Mouse (Mus musculus) liver, embryonic 16.5 days (tissue): ENCODE data around the gene Rftn2. TPM values are rescaled to one million over a fixed set of nuclear protein-coding genes. Genes with fewer than 3 reads are reported as not detected.

Source experiments
- ATAC-seq: fragments of 200-750 bp; cut with Nextera tagmentation; 2 replicates; pipeline ENCODE4 v1.8.0; 2017; ENCODE audit warnings: low read depth, mild to moderate bottlenecking, moderate number of reproducible peaks, moderate library complexity
- H3K27ac ChIP-seq: fragments of 300-500 bp; sonication (generic); 2 replicates; pipeline ENCODE4 v1.5.1; 2014; ENCODE audit warnings: mild to moderate bottlenecking, low read length
- H3K27me3 ChIP-seq: fragments of 300-500 bp; sonication (generic); 2 replicates; pipeline ENCODE4 v1.6.1; 2014; ENCODE audit warnings: low read depth, low read length, mixed read lengths; ENCODE audit not compliant: control insufficient read depth, insufficient read depth
- H3K36me3 ChIP-seq: fragments of 300-500 bp; sonication (generic); 2 replicates; pipeline ENCODE4 v1.6.1; 2014; ENCODE audit warnings: mild to moderate bottlenecking; ENCODE audit not compliant: control insufficient read depth, insufficient read depth
- H3K4me1 ChIP-seq: fragments of 300-500 bp; sonication (generic); 2 replicates; pipeline ENCODE4 v1.6.1; 2014; ENCODE audit warnings: low read depth, low read length, mixed read lengths; ENCODE audit not compliant: control insufficient read depth
- H3K4me2 ChIP-seq: fragments of 300-500 bp; sonication (generic); 2 replicates; pipeline ENCODE4 v1.6.1; 2014; ENCODE audit warnings: low read depth, low read length, mixed read lengths
- H3K4me3 ChIP-seq: fragments of 300-500 bp; sonication (generic); 2 replicates; pipeline ENCODE4 v1.5.1; 2014; ENCODE audit warnings: low read depth, mild to moderate bottlenecking, low read length
- H3K9ac ChIP-seq: fragments of 300-500 bp; sonication (generic); 2 replicates; pipeline ENCODE4 v1.6.1; 2014; ENCODE audit warnings: low read depth, low read length
- H3K9me3 ChIP-seq: fragments of 300-500 bp; sonication (generic); replicated peaks from 2 replicates; pipeline ENCODE4 v1.6.1; 2016; ENCODE audit warnings: low read length; ENCODE audit not compliant: control insufficient read depth
- WGBS: fragments of 180-500 bp; shearing (Covaris S2); extraction: QIAGEN DNeasy Blood & Tissue Kit; methylation state at CpG from one replicate; pipeline ENCODE4 v1.1.7; 2014; ENCODE audit not compliant: insufficient replicate concordance; 5-methylcytosine and 5-hydroxymethylcytosine counted together
- polyA plus RNA-seq: library from polyadenylated mRNA; unstranded; fragments of >200 nt; fragmentation: Nextera tagmentation; extraction: Ambion mirVana; gene quantifications from 2 replicates; pipeline ENCODE4 v1.2.1, GENCODE M21; 2015

The Rftn2 gene
- polyA plus RNA-seq, 1 experiment from 2014 or later = 0.86 TPM

DNA sequence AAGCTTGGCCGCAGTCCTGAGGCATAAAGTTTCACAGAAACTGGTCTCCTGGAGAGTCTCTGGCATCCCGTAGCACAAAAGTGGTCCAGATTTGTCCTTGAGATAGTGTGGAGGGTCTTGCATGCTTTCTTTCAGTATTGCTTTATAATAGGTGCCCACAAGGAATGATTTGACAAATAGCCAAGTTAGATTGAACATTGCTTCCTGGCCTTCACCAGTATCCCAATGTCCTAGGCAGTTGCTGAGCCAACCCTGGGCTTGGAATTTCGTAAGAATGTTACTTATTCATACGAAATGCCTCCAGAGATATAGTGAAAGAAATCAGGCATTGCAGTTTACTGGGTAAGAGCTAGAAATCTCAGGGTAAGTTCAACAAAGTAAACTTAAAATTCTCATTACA lies 58.0 kb downstream of the Rftn2 start:
- ATAC-seq = no peak
- Histone ChIP-seq H3K36me3 (no peaks in the 10 kb centered on the region), H3K27ac (no peak overlapping the region), H3K4me1 (no peaks in the 10 kb centered on the region), H3K27me3 (no peaks in the 10 kb centered on the region), H3K9me3 (no peaks in the 10 kb centered on the region; the same call in none of the 2 replicates), H3K4me2 (no peak overlapping the region), H3K9ac (no peak overlapping the region), H3K4me3 (no peak overlapping the region)
- WGBS = 65% methylated on average over 4 of the region's 4 CpGs

DNA sequence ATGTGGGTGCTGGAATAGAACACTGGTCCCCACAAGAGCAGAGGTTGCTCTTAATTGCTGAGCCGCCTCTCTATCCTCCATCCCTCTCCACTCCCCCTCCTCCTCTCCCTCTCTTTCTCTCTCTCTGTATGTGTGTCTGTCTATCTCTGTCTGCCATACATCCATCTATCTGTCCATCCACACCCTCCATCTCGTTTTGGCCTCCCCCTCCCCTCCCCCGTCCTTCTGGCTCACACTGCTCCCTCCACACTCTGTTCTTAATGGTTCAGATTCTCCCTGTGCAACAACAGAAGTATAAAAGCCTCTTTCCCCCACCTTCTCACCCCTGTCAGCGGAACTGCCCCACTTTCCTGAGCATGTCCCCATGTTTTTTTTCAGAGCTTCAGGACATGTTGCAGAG lies 59.0 kb downstream of the Rftn2 start:
- 43% methylated on average over 4 of the region's 4 CpGs for WGBS
- Histone ChIP-seq H3K36me3 (no peaks in the 10 kb centered on the region), H3K4me2 (no peak overlapping the region), H3K9me3 (no peaks in the 10 kb centered on the region; the same call in 1 of the 2 replicates), H3K4me1 (no peaks in the 10 kb centered on the region), H3K27ac (no peak overlapping the region), H3K9ac (no peak overlapping the region), H3K4me3 (no peak overlapping the region), H3K27me3 (no peaks in the 10 kb centered on the region)
- no peak for ATAC-seq

DNA sequence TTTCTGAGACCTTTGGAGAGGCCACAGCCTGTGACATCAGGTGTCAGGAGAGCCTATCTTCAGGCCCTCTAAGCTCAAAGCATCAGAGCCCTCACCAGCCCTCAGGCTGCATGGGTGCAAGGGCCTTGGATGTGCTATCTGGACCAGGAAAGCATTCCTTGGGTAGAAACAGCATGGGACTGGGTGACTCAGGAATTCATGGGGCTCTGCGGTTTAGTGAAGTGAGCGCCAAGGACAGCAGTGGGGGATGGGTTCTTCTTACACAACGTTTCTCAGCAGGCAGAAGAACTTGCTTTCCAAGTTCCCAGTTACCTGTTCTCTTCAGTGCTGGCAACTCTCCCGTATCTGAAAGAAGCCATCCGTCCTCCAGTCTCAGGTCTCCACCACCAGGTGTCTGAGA lies 62.6 kb downstream of the Rftn2 start:
- Histone ChIP-seq H3K9me3 (no peaks in the 10 kb centered on the region), H3K4me2 (no peak overlapping the region), H3K4me3 (no peak overlapping the region), H3K27ac (no peak overlapping the region), H3K36me3 (no peaks in the 10 kb centered on the region), H3K9ac (no peak overlapping the region), H3K4me1 (no peaks in the 10 kb centered on the region), H3K27me3 (no peaks in the 10 kb centered on the region)
- 58% methylated on average over 5 of the region's 5 CpGs for WGBS
- ATAC-seq = no peak

DNA sequence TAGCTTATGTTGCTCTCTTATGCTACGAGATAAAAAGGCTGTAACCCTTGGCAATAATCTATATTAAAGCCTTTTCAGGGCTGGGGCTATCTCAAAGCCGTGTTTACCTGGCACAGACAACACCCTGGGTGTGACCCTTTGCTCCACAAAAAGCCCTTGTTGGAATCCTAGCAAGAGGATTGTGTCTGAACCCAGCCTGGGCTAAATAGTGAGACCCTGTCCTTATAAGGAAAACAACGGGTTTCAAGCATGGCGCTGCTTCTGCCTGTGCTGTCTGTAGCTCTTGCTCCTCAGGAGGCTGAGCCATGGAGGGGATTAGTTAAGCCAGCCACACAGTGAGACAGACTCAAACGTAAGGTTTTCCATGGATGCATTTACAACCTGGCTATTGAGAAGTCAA lies 63.8 kb downstream of the Rftn2 start:
- Histone ChIP-seq H3K27ac (no peak overlapping the region), H3K9ac (no peak overlapping the region), H3K36me3 (no peaks in the 10 kb centered on the region), H3K4me1 (no peaks in the 10 kb centered on the region), H3K9me3 (no peaks in the 10 kb centered on the region), H3K4me3 (no peak overlapping the region), H3K27me3 (no peaks in the 10 kb centered on the region), H3K4me2 (no peak overlapping the region)
- 63% methylated on average over 5 of the region's 5 CpGs for WGBS
- ATAC-seq = no peak

DNA sequence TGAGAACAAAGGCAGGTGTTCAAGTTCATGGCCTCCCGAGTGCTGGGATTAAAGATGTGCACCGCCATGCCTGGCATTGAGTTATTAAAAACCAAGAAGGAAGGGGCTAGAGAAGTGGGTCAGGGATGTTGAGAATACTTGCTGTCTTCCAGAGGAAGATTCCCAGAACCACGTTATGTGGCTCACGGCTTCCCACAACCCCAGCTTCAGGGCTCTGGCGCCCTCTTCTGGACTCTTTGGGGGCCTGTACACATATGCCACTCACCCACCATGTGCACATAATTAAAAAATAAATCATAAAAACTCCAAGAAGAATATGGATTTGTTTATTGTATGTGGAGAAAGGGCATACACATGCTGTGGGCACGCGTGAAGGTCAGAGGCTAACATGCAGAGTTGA lies 64.7 kb downstream of the Rftn2 start:
- no peak for ATAC-seq
- no peak overlapping the region for H3K9ac ChIP-seq
- H3K4me3 ChIP-seq = no peak overlapping the region
- no peaks in the 10 kb centered on the region for H3K4me1 ChIP-seq
- H3K4me2 ChIP-seq = no peak overlapping the region
- 54% methylated on average over 7 of the region's 7 CpGs for WGBS
- H3K9me3 ChIP-seq = no peaks in the 10 kb centered on the region
- peaks cover under 1% of the 10 kb centered on the region; the same call in 1 of the 2 replicates for H3K36me3 ChIP-seq
- H3K27me3 ChIP-seq = no peaks in the 10 kb centered on the region
- H3K27ac ChIP-seq = no peak overlapping the region

DNA sequence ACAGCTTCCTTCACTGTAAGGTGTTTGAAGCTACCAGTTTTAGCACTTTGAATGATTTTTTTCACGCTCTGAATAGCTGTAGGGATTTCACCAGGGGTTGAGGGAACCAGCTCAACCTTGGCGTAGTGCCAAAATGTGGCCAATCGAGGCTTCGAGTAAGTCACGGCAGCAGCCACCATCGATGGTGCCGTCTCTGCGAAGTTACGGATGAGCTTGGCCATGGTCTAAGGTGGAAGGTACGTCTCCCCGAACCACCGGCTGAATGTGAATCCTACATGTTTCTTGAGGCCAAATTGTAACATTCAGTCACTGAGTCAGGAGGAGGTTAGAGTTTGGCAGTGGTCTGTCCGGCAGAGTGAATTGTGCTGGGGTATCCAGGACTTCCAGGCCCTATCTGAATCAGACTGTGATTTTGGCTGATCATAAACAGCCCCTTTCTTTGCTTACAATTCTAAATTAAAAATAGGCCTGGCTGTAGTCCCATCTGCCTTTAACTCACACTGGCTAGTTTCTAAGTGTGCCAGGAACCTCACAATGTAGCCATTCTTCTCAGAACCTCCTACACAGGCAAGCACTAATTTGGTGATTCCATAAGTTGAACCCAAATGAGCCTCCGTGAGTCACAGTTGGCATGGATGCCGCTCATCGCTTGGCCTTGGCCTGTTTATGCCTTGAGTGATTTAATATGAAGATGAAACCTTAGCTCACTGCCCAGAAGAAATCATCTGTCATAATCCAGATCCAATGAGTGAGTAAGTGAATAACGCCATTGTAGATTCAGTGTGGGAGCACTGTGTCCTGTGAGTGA lies 65.5 kb downstream of the Rftn2 start:
- WGBS = 86% methylated on average over 17 of the region's 17 CpGs
- ATAC-seq = no peak
- Histone ChIP-seq H3K4me3 (no peak overlapping the region), H3K9ac (no peak overlapping the region), H3K27ac (no peak overlapping the region), H3K4me1 (no peaks in the 10 kb centered on the region), H3K36me3 (peaks cover 7% of the 10 kb centered on the region; the same call in 1 of the 2 replicates), H3K4me2 (no peak overlapping the region), H3K27me3 (no peaks in the 10 kb centered on the region), H3K9me3 (no peaks in the 10 kb centered on the region)

DNA sequence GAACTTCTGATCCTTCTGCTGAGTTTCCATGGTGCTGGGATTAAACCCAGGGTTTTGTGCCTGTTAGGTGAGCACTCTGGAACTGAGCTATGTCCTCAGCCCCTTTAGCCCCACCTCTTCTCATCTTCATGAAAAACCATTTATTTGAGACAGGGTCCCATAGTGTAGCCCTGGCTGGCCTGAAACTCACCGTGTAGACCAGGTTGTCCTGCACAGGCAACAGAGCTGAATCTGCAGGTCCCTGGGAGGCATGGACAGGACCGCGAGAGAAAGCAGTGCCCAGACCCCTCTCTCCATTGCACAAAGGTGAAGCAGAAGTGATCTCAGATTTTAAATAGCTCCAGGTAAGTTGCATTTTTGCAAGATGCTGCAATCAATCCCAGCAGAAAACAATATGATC lies 66.4 kb downstream of the Rftn2 start:
- Histone ChIP-seq H3K36me3 (peaks cover 7% of the 10 kb centered on the region; the same call in 1 of the 2 replicates), H3K9ac (no peak overlapping the region), H3K4me2 (no peak overlapping the region), H3K9me3 (no peaks in the 10 kb centered on the region), H3K27me3 (no peaks in the 10 kb centered on the region), H3K27ac (no peak overlapping the region), H3K4me3 (no peak overlapping the region), H3K4me1 (no peaks in the 10 kb centered on the region)
- no peak for ATAC-seq
- WGBS = 82% methylated on average over 3 of the region's 3 CpGs

DNA sequence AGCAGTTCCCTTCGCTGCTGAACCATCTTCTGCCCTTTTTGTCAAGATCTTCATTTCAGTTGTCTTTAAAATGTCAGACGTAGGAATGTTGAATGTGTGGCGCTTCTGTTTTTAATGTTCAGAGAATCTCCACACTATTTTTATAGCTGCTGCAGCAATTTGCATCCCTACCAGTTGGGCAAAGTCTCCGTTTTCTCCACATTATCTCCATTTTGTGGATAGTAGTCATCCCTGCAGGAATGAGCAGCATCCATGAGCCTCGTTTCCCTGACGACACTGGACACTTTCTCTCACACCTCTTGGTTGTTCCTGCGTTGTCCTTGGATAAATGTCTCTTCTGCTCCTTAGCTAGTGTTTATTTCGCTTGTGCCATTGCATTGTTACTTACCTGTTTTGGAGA lies 67.8 kb downstream of the Rftn2 start:
- 79% methylated on average over 8 of the region's 8 CpGs for WGBS
- H3K9ac ChIP-seq = no peak overlapping the region
- H3K36me3 ChIP-seq = peaks cover 7% of the 10 kb centered on the region; the same call in 1 of the 2 replicates
- ATAC-seq = no peak
- H3K4me1 ChIP-seq = no peaks in the 10 kb centered on the region
- H3K9me3 ChIP-seq = no peaks in the 10 kb centered on the region
- no peaks in the 10 kb centered on the region for H3K27me3 ChIP-seq
- H3K27ac ChIP-seq = no peak overlapping the region
- H3K4me3 ChIP-seq = no peak overlapping the region
- H3K4me2 ChIP-seq = no peak overlapping the region

DNA sequence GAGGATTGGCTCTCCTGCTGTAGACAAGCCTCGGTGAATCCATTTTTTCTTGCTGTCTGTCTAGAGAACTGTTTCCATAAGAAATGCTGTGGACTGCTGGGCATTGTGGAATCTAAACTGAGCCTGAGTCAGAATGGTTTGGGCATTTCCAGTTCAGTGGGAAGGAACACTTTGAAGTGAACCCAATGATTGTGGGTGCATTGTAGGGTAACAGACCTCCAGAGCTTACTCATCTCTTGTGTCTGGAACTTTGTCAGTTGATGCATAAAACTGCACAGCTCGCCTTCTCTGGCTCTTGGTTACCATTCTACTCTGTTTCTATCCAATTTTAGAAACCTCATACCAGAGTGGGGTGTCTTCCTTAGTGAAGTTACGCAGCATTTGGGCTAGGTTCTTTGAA lies 68.4 kb downstream of the Rftn2 start:
- no peaks in the 10 kb centered on the region for H3K4me1 ChIP-seq
- H3K36me3 ChIP-seq = peaks cover 8% of the 10 kb centered on the region
- H3K27me3 ChIP-seq = no peaks in the 10 kb centered on the region
- no peak overlapping the region for H3K27ac ChIP-seq
- no peak overlapping the region for H3K4me2 ChIP-seq
- H3K9me3 ChIP-seq = no peaks in the 10 kb centered on the region
- WGBS = 76% methylated on average over 3 of the region's 3 CpGs
- H3K4me3 ChIP-seq = no peak overlapping the region
- ATAC-seq = no peak
- H3K9ac ChIP-seq = no peak overlapping the region
